Mouse (Mus musculus): ENCODE measurements around the gene Ptprb.

Ptprb gene

DNA sequence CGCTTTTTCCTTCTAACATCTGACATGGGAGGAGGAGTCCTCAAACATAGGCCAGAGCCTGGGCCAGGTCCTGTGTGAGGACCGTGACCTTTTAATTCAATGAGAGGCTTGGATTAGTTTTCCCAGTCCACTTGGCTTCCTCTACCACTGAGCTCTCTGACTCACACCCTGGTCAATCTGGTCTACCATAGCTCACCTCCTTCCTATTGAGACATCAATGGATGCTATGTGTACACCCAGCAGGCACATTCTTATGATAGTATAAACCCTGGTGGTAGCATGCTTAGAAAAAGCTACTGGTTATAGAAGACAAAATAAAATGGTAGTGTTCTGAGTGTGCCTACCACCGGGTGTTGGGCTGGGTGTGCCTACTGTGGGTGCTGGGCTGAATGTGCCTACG, 21.1 kb downstream of the Ptprb start:
- DNase-seq (ENCODE audit: low read depth, low spot score) = peak; percentile 69

GRCm38 (mm10) chr10:116297854-116298253, 22.5 kb downstream of the Ptprb start:
- DNase-seq (ENCODE audit: low read depth, low spot score) = peak; percentile 77

GRCm38 (mm10) chr10:116300824-116301223, 25.5 kb downstream of the Ptprb start:
- no peak for DNase-seq (ENCODE audit: low read depth, low spot score)

GRCm38 (mm10) chr10:116301258-116301657, 25.9 kb downstream of the Ptprb start:
- DNase-seq (ENCODE audit: low read depth, low spot score) = no peak

DNA sequence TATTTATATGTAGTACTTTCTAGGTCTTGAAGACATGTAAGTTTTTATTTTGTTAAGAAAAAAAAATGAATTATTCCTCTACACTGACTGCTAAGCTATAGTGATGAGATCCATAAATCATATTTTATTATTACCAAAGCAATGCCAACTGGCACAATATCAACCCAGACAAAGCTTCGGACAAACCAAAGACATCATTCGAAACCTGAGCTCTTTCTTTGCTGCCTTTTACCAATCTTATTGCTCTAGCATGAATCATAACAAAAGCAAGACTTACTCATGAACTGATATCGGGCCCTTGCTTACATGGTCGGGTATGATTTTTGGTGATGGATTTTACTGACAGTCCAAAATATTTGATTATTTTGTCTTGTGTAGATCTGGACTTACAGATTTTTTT, 29.0 kb downstream of the Ptprb start:
- DNase-seq (ENCODE audit: low read depth, low spot score) = peak; percentile 79

GRCm38 (mm10) chr10:116309460-116309859, 34.1 kb downstream of the Ptprb start:
- DNase-seq (ENCODE audit: low read depth, low spot score) = peak; percentile 18

DNA sequence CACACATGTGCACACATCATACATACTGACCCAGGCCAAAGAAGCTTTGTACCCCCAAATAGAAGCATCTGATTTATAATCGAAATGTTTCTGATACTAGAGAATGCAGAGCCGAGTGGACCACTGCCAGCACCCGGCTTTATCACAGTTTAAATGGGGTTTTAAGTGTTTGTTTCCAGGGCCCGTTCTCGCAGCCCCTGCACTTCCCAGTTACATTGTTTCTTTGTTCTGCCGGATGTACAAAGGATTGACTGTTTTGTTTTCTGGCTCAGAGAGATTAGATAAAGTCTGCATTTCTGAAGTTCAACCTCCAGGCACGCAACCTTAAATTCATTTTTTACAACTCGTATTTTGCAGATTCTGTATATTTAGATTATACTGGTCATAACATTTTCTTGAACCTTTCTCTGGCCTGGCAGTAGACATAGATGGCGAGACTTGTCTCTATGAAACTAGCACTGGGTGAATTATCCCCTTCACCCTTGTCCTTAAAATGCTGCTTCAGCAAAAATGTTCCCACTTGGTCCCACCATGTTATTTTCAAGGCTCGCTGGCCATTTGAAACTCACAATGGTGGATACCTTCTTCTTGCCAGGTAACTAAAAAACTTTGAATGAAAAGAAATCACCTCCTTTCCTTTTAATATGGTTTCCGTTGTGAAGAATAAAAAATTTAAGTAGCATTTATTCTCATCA, 35.3 kb downstream of the Ptprb start:
- no peak for DNase-seq (ENCODE audit: low read depth, low spot score)

GRCm38 (mm10) chr10:116319246-116319645, 43.9 kb downstream of the Ptprb start:
- DNase-seq (ENCODE audit: low read depth, low spot score) = peak; percentile 95

DNA sequence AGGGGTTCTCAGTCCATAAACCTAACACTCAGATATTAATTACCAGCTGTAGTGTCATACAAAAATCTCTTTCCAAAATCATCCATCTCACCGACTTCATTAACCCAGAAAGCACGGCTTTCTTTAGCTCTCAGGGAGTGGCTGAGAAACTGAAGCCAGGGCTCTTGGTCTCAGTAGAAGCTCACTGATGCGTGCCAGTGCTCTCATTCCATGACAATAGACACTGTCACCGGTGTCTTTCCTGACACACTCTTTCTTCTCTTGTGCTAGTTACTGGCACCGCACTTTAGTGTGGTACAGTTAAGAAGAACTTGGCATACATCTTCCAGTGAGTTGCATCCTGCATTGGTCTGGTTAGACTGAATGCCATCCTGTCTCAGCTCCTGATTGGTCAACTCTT, 53.8 kb downstream of the Ptprb start:
- DNase-seq (ENCODE audit: low read depth, low spot score) = no peak

- DNase-seq (ENCODE audit: low read depth, low spot score) = peak; percentile 90
Measured at GRCm38 (mm10) chr10:116330458-116330857, 55.1 kb downstream of the Ptprb start.

GRCm38 (mm10) chr10:116330961-116331510, 55.7 kb downstream of the Ptprb start:
- DNase-seq (ENCODE audit: low read depth, low spot score) = no peak

GRCm38 (mm10) chr10:116333666-116334065, 58.3 kb downstream of the Ptprb start:
- no peak for DNase-seq (ENCODE audit: low read depth, low spot score)

- no peak for DNase-seq (ENCODE audit: low read depth, low spot score)
Measured at GRCm38 (mm10) chr10:116334120-116334519, 58.8 kb downstream of the Ptprb start.

DNA sequence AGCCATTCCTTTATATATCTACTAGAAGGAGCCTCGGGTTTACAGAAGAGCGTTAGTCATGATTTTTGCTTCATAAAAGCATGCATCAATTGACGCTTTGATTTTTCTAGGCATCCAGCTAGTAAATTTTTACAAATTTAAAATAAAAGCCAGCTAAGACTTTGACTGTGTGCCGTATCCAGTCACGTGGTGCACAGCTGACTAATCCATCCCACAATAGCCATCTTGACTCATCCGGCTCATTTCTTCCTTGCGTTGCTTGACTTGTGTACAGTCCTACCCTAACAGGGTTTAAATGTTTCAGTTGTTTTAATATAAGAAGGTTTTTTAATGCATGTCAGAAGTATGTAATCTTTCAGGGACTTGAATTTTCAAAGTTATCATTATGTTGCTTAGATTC, 60.0 kb downstream of the Ptprb start:
- peak; percentile 25 for DNase-seq (ENCODE audit: low read depth, low spot score)

DNA sequence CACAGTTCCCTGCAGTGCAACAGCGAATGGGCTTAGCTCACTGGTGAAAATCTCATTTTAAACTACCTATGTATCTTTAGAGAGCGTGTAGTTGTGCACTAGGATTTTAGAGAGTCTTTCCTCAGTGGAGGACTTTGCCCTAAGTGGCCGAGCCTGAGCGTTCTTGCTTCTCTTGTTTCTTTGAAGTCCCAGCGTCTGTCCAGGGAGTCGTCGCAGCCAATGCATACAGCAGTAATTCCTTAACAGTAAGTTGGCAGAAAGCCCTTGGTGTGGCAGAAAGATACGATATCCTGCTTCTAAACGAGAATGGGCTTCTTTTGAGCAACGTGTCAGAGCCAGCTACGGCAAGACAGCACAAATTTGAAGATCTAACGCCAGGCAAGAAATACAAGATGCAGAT, 65.9 kb downstream of the Ptprb start:
- no peak for DNase-seq (ENCODE audit: low read depth, low spot score)

GRCm38 (mm10) chr10:116346618-116347184, 71.4 kb downstream of the Ptprb start:
- no peak for DNase-seq (ENCODE audit: low read depth, low spot score)

- DNase-seq (ENCODE audit: low read depth, low spot score) = peak; percentile 2
Measured at GRCm38 (mm10) chr10:116349004-116349403, 73.7 kb downstream of the Ptprb start.

- DNase-seq (ENCODE audit: low read depth, low spot score) = no peak
Measured at GRCm38 (mm10) chr10:116350532-116350931, 75.2 kb downstream of the Ptprb start.

DNA sequence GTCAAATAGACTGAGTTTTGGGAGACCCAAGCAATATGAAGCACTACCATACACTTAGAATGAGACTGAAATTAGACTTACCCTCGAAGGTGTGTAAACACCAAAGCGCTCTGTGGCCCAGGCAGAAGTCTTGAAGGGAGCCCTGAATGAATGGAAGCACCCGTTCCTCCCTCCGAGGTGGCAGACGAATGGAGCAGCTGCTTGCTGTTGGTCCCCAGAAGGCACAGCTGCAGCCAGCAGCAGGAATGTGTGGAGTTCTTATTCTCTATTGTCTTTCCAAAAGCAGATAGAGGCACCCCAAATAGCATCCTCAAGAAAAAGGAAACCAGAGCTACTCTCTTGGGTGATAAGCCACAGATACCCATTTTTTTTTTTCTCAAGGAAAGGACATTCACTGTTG, 79.0 kb downstream of the Ptprb start:
- DNase-seq (ENCODE audit: low read depth, low spot score) = no peak

DNA sequence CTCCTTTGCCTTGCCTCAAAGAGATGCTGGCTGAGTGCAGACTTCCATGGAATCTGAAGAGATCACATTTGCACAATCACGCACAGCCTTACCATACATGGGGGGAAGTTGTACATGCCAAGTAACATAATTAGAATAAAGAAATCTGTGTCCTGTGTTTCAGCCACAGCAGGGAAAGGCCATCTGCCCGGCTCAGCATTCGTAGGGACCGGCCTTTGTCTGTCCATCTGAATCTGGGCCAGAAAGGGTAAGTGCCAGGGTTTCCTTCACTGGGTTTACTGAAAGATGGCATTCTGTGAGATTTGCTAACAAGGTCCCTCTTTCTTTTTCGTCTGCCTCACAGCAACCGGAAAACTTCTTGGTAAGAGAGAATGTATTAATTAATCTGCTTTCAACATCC, 86.9 kb downstream of the Ptprb start:
- no peak for DNase-seq (ENCODE audit: low read depth, low spot score)

DNA sequence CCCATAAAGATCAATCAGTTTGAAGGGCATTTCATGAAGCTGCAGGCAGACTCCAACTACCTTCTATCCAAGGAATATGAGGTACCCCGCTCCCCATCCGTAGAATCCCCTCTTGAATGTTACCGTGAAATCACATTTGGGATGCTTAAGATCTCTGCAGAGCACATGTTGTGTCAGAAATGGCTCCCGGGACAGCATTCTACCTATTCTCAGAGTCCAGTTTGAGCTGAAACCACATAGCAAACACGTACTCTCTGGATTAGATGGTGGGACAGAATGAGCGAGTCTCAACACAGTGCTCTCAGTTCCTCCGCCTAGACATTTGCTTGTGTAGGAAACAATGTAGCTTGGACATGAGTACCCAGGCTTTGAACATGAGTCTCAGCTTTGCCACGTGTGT, 87.3 kb downstream of the Ptprb start:
- DNase-seq (ENCODE audit: low read depth, low spot score) = no peak

GRCm38 (mm10) chr10:116364759-116365158, 89.4 kb downstream of the Ptprb start:
- no peak for DNase-seq (ENCODE audit: low read depth, low spot score)

- no peak for DNase-seq (ENCODE audit: low read depth, low spot score)
Measured at GRCm38 (mm10) chr10:116370991-116371725, 95.8 kb downstream of the Ptprb start.

Measured in 3T3-L1 (cell line).